Mouse (Mus musculus) MEL (cell line): ENCODE results near the gene Galnt2.

Experiments used
- CHD2 ChIP-seq: IDR thresholded peaks from 2 replicates; pipeline ENCODE4 v1.6.1; 2011; ENCODE audit warnings: low read length, improper control_type of control experiment
- CTCF ChIP-seq, 3 experiments: IDR thresholded peaks in 2 of 3; conservative IDR thresholded peaks in 1 of 3; 2 replicates each; pipeline ENCODE4 v1.5.1; 2011 to 2012; ENCODE audit warnings: low read length in 3 of 3, low read depth in 2 of 3, mild to moderate bottlenecking in 2 of 3, improper control_type of control experiment in 1 of 3, inconsistent platforms in 1 of 3, mixed read lengths in 1 of 3, moderate library complexity in 1 of 3; ENCODE audit not compliant: control insufficient read depth in 1 of 3, insufficient read depth in 1 of 3, poor library complexity in 1 of 3, severe bottlenecking in 1 of 3
- EP300 ChIP-seq, 2 experiments: IDR thresholded peaks; 2 replicates each; pipeline ENCODE4 v1.6.1; 2011; ENCODE audit warnings: improper control_type of control experiment in 2 of 2, low read length in 2 of 2, low read depth in 1 of 2, mild to moderate bottlenecking in 1 of 2
- MAFK ChIP-seq: IDR thresholded peaks from 2 replicates; pipeline ENCODE4 v1.6.1; 2011; ENCODE audit warnings: low read depth, mild to moderate bottlenecking, low read length, improper control_type of control experiment, borderline replicate concordance
- MXI1 ChIP-seq: IDR thresholded peaks from 2 replicates; pipeline ENCODE4 v1.6.1; 2011; ENCODE audit warnings: mild to moderate bottlenecking, low read depth, low read length, improper control_type of control experiment
- MYC ChIP-seq: IDR thresholded peaks from 2 replicates; pipeline ENCODE4 v1.6.1; 2011; ENCODE audit warnings: low read depth, mild to moderate bottlenecking, low read length, improper control_type of control experiment, moderate library complexity
- POLR2A ChIP-seq, 2 experiments: IDR thresholded peaks; 2 replicates each; pipeline ENCODE4 v1.6.1; 2011 to 2012; ENCODE audit warnings: low read length in 2 of 2, mild to moderate bottlenecking in 2 of 2, control low read depth in 1 of 2, improper control_type of control experiment in 1 of 2, low read depth in 1 of 2, moderate library complexity in 1 of 2; ENCODE audit not compliant: control insufficient read depth in 1 of 2, insufficient read depth in 1 of 2, poor library complexity in 1 of 2
- ZC3H11A ChIP-seq: IDR thresholded peaks from 2 replicates; pipeline ENCODE4 v1.6.1; 2012; ENCODE audit warnings: low read depth, mild to moderate bottlenecking, inconsistent platforms, low read length, improper control_type of control experiment
- ZKSCAN1 ChIP-seq: IDR thresholded peaks from 2 replicates; pipeline ENCODE4 v1.6.1; 2012; ENCODE audit warnings: low read depth, mild to moderate bottlenecking, inconsistent platforms, low read length, improper control_type of control experiment, moderate library complexity

DNA sequence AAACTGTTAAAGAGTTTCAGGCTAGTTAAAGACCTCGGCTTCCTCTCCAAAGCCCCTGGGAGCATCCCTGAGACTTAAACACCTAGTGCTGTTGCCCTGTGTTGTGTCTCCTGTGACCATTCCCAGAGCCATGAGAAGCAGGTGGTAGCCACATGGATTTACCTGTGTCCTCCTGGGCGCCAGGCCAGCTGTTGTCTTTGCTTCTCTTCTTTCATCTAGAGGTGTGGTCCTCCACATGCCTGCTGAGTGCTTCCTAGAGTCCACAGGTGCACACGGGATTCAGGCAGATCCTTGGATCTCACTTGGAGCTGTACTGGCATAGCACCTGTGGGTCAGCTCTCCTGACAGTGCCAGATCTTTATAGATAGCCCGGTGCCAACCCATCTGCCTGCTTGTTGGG is 36.0 kb downstream of the Galnt2 start:
- TF ChIP-seq POLR2A (IDR thresholded peaks at IDR 0.05; ENCODE audit: control insufficient read depth in 1 of 2, insufficient read depth in 1 of 2, low read depth in 1 of 2, low read length in 2 of 2, poor library complexity in 1 of 2) (no peak), EP300 (IDR thresholded peaks at IDR 0.05; ENCODE audit: low read depth in 1 of 2, low read length in 2 of 2) (no peak), CTCF (IDR thresholded peaks at IDR 0.05 in 2 of 3, conservative IDR thresholded peaks at IDR 0.05 in 1 of 3; ENCODE audit: control insufficient read depth in 1 of 3, insufficient read depth in 1 of 3, low read depth in 2 of 3, low read length in 3 of 3, poor library complexity in 1 of 3, severe bottlenecking in 1 of 3) (no peak), ZKSCAN1 (no peak), CHD2 (no peak), ZC3H11A (no peak), MXI1 (no peak), MAFK (no peak), MYC (no peak)
